In genomic region chr2:134922636-134923375, GRCm38 (mm10) we compare ENCODE assay signal across 25 mouse cellular contexts.
DNase-seq lines count a peak whose midpoint lies in the region; ATAC-seq and TF ChIP-seq lines count a peak whose summit lies in the region.
"Had no signal": no experiment of that assay in that cellular context is flagged by ENCODE, and none has a peak within 500 bp of the region (broad histone marks: within the 10 kb centered on the region; RNA-seq: fewer than 3 reads in every experiment).

No protein-coding gene starts in this region.

- intact Hi-C loops in gastrocnemius, adult 2 months (cut with DNase I), result no loop called here

- ATAC-seq in hindbrain, embryonic 15.5 days (ENCODE audit: low FRiP score, low read depth), result peak; percentile 34; the same call in 1 of the 2 replicates
- no peak for ATAC-seq in hindbrain, postnatal 0 days
- ATAC-seq: activated CD4-positive, CD25-positive, alpha-beta regulatory T cell, adult 4 months; midbrain, embryonic 13.5 days had no signal

- TF ChIP-seq CTCF in hindbrain, postnatal 0 days (IDR thresholded peaks at IDR 0.05; ENCODE audit: low read depth), result no peak
- no peak for TF ChIP-seq CTCF in layer of hippocampus, adult 2 months (conservative IDR thresholded peaks at IDR 0.05)
- TF ChIP-seq CTCF in gastrocnemius, adult 2 months (IDR thresholded peaks at IDR 0.05), result no peak

- no peak overlapping the region for H3K4me2 ChIP-seq in hindbrain, embryonic 15.5 days
- H3K4me2 ChIP-seq in hindbrain, postnatal 0 days (ENCODE audit: low read depth, low read length), result no peak overlapping the region
- H3K4me2 ChIP-seq: embryonic facial prominence, embryonic 12.5 days; heart, embryonic 13.5 days; limb, embryonic 13.5 days; lung, embryonic 15.5 days; midbrain, embryonic 13.5 days had no signal

- no peak overlapping the region for H3K27ac ChIP-seq in hindbrain, embryonic 15.5 days (replicated peaks)
- H3K27ac ChIP-seq in hindbrain, postnatal 0 days, result no peak overlapping the region
- peak overlapping the region; percentile 46 for H3K27ac ChIP-seq in layer of hippocampus, adult 2 months
- no peak overlapping the region for H3K27ac ChIP-seq in gastrocnemius, adult 2 months
- H3K27ac ChIP-seq: embryonic facial prominence, embryonic 12.5 days; heart, adult 2 months; heart, embryonic 13.5 days; limb, embryonic 13.5 days; liver, embryonic 14.5 days; lung, embryonic 15.5 days; midbrain, embryonic 13.5 days; stomach, postnatal 0 days had no signal

- WGBS in hindbrain, embryonic 15.5 days, result 77% methylated on average over 10 of the region's 10 CpGs
- WGBS in hindbrain, postnatal 0 days, result 65% methylated on average over 10 of the region's 10 CpGs

- no peaks in the 10 kb centered on the region for H3K9me3 ChIP-seq in hindbrain, embryonic 15.5 days
- no peaks in the 10 kb centered on the region for H3K9me3 ChIP-seq in hindbrain, postnatal 0 days (ENCODE audit: low read length)
- H3K9me3 ChIP-seq: embryonic facial prominence, embryonic 12.5 days; heart, embryonic 13.5 days; limb, embryonic 13.5 days; lung, embryonic 15.5 days; megakaryocyte, embryonic 14.5 days; midbrain, embryonic 13.5 days had no signal

- no peaks in the 10 kb centered on the region for H3K36me3 ChIP-seq in hindbrain, embryonic 15.5 days
- H3K36me3 ChIP-seq in hindbrain, postnatal 0 days (ENCODE audit: insufficient read depth, low read length), result no peaks in the 10 kb centered on the region
- H3K36me3 ChIP-seq: embryonic facial prominence, embryonic 12.5 days; heart, embryonic 13.5 days; limb, embryonic 13.5 days; lung, embryonic 15.5 days; midbrain, embryonic 13.5 days had no signal

- no peaks in the 10 kb centered on the region for H3K27me3 ChIP-seq in hindbrain, embryonic 15.5 days
- no peaks in the 10 kb centered on the region for H3K27me3 ChIP-seq in hindbrain, postnatal 0 days (ENCODE audit: insufficient read depth, low read length)
- H3K27me3 ChIP-seq: embryonic facial prominence, embryonic 12.5 days; heart, embryonic 13.5 days; limb, embryonic 13.5 days; lung, embryonic 15.5 days; megakaryocyte, embryonic 14.5 days; midbrain, embryonic 13.5 days had no signal

- H3K4me1 ChIP-seq in hindbrain, embryonic 15.5 days (replicated peaks), result no peaks in the 10 kb centered on the region
- no peaks in the 10 kb centered on the region for H3K4me1 ChIP-seq in hindbrain, postnatal 0 days (ENCODE audit: insufficient read depth, low read length)
- H3K4me1 ChIP-seq: lung, embryonic 15.5 days had no signal

- peak; percentile 39 for DNase-seq in cerebellum, adult 11-12 months
- no peak for DNase-seq in cerebellum, postnatal 10 days
- DNase-seq in hindbrain, postnatal 0 days (ENCODE audit: low spot score), result no peak
- no peak for DNase-seq in layer of hippocampus, adult 2 months (ENCODE audit: low spot score in 2 of 2)
- DNase-seq in layer of hippocampus, adult 9-10 months (ENCODE audit: low spot score), result no peak
- DNase-seq in kidney, postnatal 36 days, result peak; percentile 63 to 75
- DNase-seq in gastrocnemius, adult 2 months, result no peak
- DNase-seq: adrenal gland, adult 8-10 months; gastrocnemius, postnatal 36 days; heart, adult 2 months; heart, postnatal 14 days; layer of hippocampus, postnatal 36 days; lung, postnatal 36 days; right cerebral cortex, postnatal 14 days; thymus, adult 2 months had no signal

- H3K4me3 ChIP-seq in hindbrain, embryonic 15.5 days, result no peak overlapping the region
- H3K4me3 ChIP-seq in hindbrain, postnatal 0 days (ENCODE audit: low read length), result no peak overlapping the region
- no peak overlapping the region for H3K4me3 ChIP-seq in layer of hippocampus, adult 2 months
- no peak overlapping the region for H3K4me3 ChIP-seq in gastrocnemius, adult 2 months
- H3K4me3 ChIP-seq: embryonic facial prominence, embryonic 12.5 days; heart, adult 2 months; heart, embryonic 13.5 days; limb, embryonic 13.5 days; lung, embryonic 15.5 days; megakaryocyte, embryonic 14.5 days; midbrain, embryonic 13.5 days had no signal

- no peak overlapping the region for H3K9ac ChIP-seq in hindbrain, embryonic 15.5 days
- H3K9ac ChIP-seq in hindbrain, postnatal 0 days (replicated peaks; ENCODE audit: low read length), result no peak overlapping the region
- H3K9ac ChIP-seq: embryonic facial prominence, embryonic 12.5 days; heart, embryonic 13.5 days; limb, embryonic 13.5 days; liver, embryonic 14.5 days; lung, embryonic 15.5 days; midbrain, embryonic 13.5 days had no signal

Comparison
In these comparisons a context has a peak if more than half of its experiments do, and no peak if none do; other contexts are left out.
1. DNase-seq: peak in cerebellum, adult 11-12 months (single experiment) and kidney, postnatal 36 days (2 of 2); none in cerebellum, postnatal 10 days (0 of 2), hindbrain, postnatal 0 days (single experiment), layer of hippocampus, adult 2 months (0 of 2), layer of hippocampus, adult 9-10 months (single experiment) and gastrocnemius, adult 2 months (single experiment).